12 mouse cellular contexts compared by ENCODE assay signal in genomic region chr13:39631506-39632132, GRCm38 (mm10).
DNase-seq lines count a peak whose midpoint lies in the region; ATAC-seq and TF ChIP-seq lines count a peak whose summit lies in the region.
"Had no signal": no experiment of that assay in that cellular context is flagged by ENCODE, and none has a peak within 500 bp of the region (broad histone marks: within the 10 kb centered on the region; RNA-seq: fewer than 3 reads in every experiment).

No protein-coding gene starts in this region.

- peak; percentile 8 for DNase-seq in limb, embryonic 14.5 days (ENCODE audit: low spot score)
- no peak for DNase-seq in limb, embryonic 10.5 days (ENCODE audit: low spot score)
- peak; percentile 73 to 76 for DNase-seq in cerebellum, postnatal 10 days
- DNase-seq in lung, adult 18-20 months = peak; percentile 9 to 23
- DNase-seq in right cerebral cortex, postnatal 14 days = peak; percentile 5
- DNase-seq in embryo, embryonic 9.5 days (ENCODE audit: extremely low spot score) = no peak
- DNase-seq in spleen, adult 12 weeks (ENCODE audit: low spot score) = no peak
- DNase-seq: gastrocnemius, postnatal 10 days; heart, postnatal 10 days; liver had no signal

- no peak overlapping the region for H3K27ac ChIP-seq in limb, embryonic 14.5 days (replicated peaks; ENCODE audit: low read depth, low read length)
- H3K27ac ChIP-seq in limb, embryonic 10.5 days = no peak overlapping the region
- H3K27ac ChIP-seq in forebrain, embryonic 15.5 days (replicated peaks) = no peak overlapping the region
- H3K27ac ChIP-seq: intestine, embryonic 15.5 days had no signal

- H3K4me2 ChIP-seq in limb, embryonic 14.5 days (replicated peaks; ENCODE audit: low read depth, low read length, severe bottlenecking) = no peak overlapping the region
- no peak overlapping the region for H3K4me2 ChIP-seq in forebrain, embryonic 15.5 days (replicated peaks)
- H3K4me2 ChIP-seq: intestine, embryonic 15.5 days had no signal

- TF ChIP-seq POLR2A in limb, embryonic 14.5 days (IDR thresholded peaks at IDR 0.05; ENCODE audit: borderline replicate concordance, extremely low read depth, insufficient read depth, insufficient read length) = no peak

- H3K9me3 ChIP-seq in limb, embryonic 14.5 days (ENCODE audit: control insufficient read depth, low read length) = no peaks in the 10 kb centered on the region
- no peaks in the 10 kb centered on the region for H3K9me3 ChIP-seq in limb, embryonic 10.5 days (replicated peaks)
- H3K9me3 ChIP-seq in forebrain, embryonic 15.5 days = no peaks in the 10 kb centered on the region
- H3K9me3 ChIP-seq: intestine, embryonic 15.5 days had no signal

- no peak overlapping the region for H3K4me3 ChIP-seq in limb, embryonic 14.5 days (replicated peaks; ENCODE audit: low read length)
- no peak overlapping the region for H3K4me3 ChIP-seq in limb, embryonic 10.5 days
- H3K4me3 ChIP-seq in forebrain, embryonic 15.5 days = no peak overlapping the region
- H3K4me3 ChIP-seq: intestine, embryonic 15.5 days had no signal

- H3K36me3 ChIP-seq in limb, embryonic 14.5 days (ENCODE audit: control insufficient read depth, insufficient read depth, low read length) = no peaks in the 10 kb centered on the region
- no peaks in the 10 kb centered on the region for H3K36me3 ChIP-seq in limb, embryonic 10.5 days
- H3K36me3 ChIP-seq in forebrain, embryonic 15.5 days = no peaks in the 10 kb centered on the region
- H3K36me3 ChIP-seq: intestine, embryonic 15.5 days had no signal

- no peak overlapping the region for H3K9ac ChIP-seq in limb, embryonic 14.5 days (ENCODE audit: low read depth, low read length, severe bottlenecking)
- no peak overlapping the region for H3K9ac ChIP-seq in forebrain, embryonic 15.5 days (replicated peaks)
- H3K9ac ChIP-seq: intestine, embryonic 15.5 days had no signal

- H3K27me3 ChIP-seq in limb, embryonic 14.5 days (ENCODE audit: control insufficient read depth, insufficient read depth, low read length) = no peaks in the 10 kb centered on the region
- H3K27me3 ChIP-seq in limb, embryonic 10.5 days (ENCODE audit: low read depth, poor library complexity, severe bottlenecking) = no peaks in the 10 kb centered on the region
- no peaks in the 10 kb centered on the region for H3K27me3 ChIP-seq in forebrain, embryonic 15.5 days
- H3K27me3 ChIP-seq: intestine, embryonic 15.5 days had no signal

- WGBS in limb, embryonic 14.5 days = 80% methylated on average over 8 of the region's 8 CpGs
- 86% methylated on average over 8 of the region's 8 CpGs for WGBS in limb, embryonic 10.5 days
- WGBS in forebrain, embryonic 15.5 days = 82% methylated on average over 8 of the region's 8 CpGs

- ATAC-seq in limb, embryonic 14.5 days (ENCODE audit: low FRiP score, low read depth) = no peak
- ATAC-seq in forebrain, embryonic 15.5 days (replicated peaks) = no peak
- ATAC-seq: intestine, embryonic 15.5 days had no signal

- H3K4me1 ChIP-seq in limb, embryonic 14.5 days (ENCODE audit: control insufficient read depth, insufficient read depth, low read length) = no peaks in the 10 kb centered on the region
- H3K4me1 ChIP-seq in limb, embryonic 10.5 days = no peaks in the 10 kb centered on the region
- H3K4me1 ChIP-seq in forebrain, embryonic 15.5 days = no peaks in the 10 kb centered on the region
- H3K4me1 ChIP-seq: intestine, embryonic 15.5 days had no signal

Comparison
In these comparisons a context has a peak if more than half of its experiments do, and no peak if none do; other contexts are left out.
1. DNase-seq: peak in limb, embryonic 14.5 days (single experiment), cerebellum, postnatal 10 days (2 of 2), lung, adult 18-20 months (2 of 2) and right cerebral cortex, postnatal 14 days (single experiment); none in limb, embryonic 10.5 days (single experiment), embryo, embryonic 9.5 days (single experiment) and spleen, adult 12 weeks (single experiment).